Mouse (Mus musculus) heart, embryonic 13.5 days (tissue): ENCODE measurements around the gene Capn10. TPM values are rescaled to one million over a fixed set of nuclear protein-coding genes. Genes with fewer than 3 reads are reported as not detected.

Experiments used
- ATAC-seq: fragments of 200-750 bp; cut with Nextera tagmentation; 2 replicates; pipeline ENCODE4 v1.8.0; 2017; ENCODE audit warnings: moderate TSS enrichment; ENCODE audit not compliant: insufficient number of reproducible peaks, low FRiP score, low TSS enrichment; ENCODE audit errors: extremely low read depth
- H3K27ac ChIP-seq: fragments of 300-500 bp; sonication (generic); replicated peaks from 2 replicates; pipeline ENCODE4 v1.5.1; 2015; ENCODE audit warnings: moderate library complexity, mild to moderate bottlenecking, inconsistent platforms
- H3K27me3 ChIP-seq: fragments of 300-500 bp; sonication (generic); replicated peaks from 2 replicates; pipeline ENCODE4 v1.6.1; 2015; ENCODE audit warnings: mild to moderate bottlenecking, inconsistent platforms
- H3K36me3 ChIP-seq: fragments of 300-500 bp; sonication (generic); 2 replicates; pipeline ENCODE4 v1.6.1; 2015; ENCODE audit warnings: mild to moderate bottlenecking, inconsistent platforms
- H3K4me1 ChIP-seq: fragments of 300-500 bp; sonication (generic); 2 replicates; pipeline ENCODE4 v1.6.1; 2015; ENCODE audit warnings: inconsistent platforms
- H3K4me2 ChIP-seq: fragments of 300-500 bp; sonication (generic); 2 replicates; pipeline ENCODE4 v1.6.1; 2015; ENCODE audit warnings: inconsistent platforms, mild to moderate bottlenecking, moderate library complexity
- H3K4me3 ChIP-seq: fragments of 300-500 bp; sonication (generic); 2 replicates; pipeline ENCODE4 v1.5.1; 2015; ENCODE audit warnings: moderate library complexity, mild to moderate bottlenecking, inconsistent platforms
- H3K9ac ChIP-seq: fragments of 300-500 bp; sonication (generic); 2 replicates; pipeline ENCODE4 v1.6.1; 2015; ENCODE audit warnings: inconsistent platforms, mild to moderate bottlenecking, moderate library complexity
- H3K9me3 ChIP-seq: fragments of 300-500 bp; sonication (generic); 2 replicates; pipeline ENCODE4 v1.6.1; 2016; ENCODE audit warnings: inconsistent platforms
- WGBS: fragments of 180-500 bp; shearing (Covaris S2); methylation state at CpG from one replicate; pipeline ENCODE4 v1.1.7; 2015; ENCODE audit warnings: mixed read lengths; 5-methylcytosine and 5-hydroxymethylcytosine counted together
- polyA plus RNA-seq: library from polyadenylated mRNA; unstranded; fragments of >200 nt; fragmentation: Nextera tagmentation; extraction: Ambion mirVana; gene quantifications from 2 replicates; pipeline ENCODE4 v1.2.1, GENCODE M21; 2015

Gene Capn10
- polyA plus RNA-seq, 1 experiment from 2014 or later, result 14.9 TPM

DNA sequence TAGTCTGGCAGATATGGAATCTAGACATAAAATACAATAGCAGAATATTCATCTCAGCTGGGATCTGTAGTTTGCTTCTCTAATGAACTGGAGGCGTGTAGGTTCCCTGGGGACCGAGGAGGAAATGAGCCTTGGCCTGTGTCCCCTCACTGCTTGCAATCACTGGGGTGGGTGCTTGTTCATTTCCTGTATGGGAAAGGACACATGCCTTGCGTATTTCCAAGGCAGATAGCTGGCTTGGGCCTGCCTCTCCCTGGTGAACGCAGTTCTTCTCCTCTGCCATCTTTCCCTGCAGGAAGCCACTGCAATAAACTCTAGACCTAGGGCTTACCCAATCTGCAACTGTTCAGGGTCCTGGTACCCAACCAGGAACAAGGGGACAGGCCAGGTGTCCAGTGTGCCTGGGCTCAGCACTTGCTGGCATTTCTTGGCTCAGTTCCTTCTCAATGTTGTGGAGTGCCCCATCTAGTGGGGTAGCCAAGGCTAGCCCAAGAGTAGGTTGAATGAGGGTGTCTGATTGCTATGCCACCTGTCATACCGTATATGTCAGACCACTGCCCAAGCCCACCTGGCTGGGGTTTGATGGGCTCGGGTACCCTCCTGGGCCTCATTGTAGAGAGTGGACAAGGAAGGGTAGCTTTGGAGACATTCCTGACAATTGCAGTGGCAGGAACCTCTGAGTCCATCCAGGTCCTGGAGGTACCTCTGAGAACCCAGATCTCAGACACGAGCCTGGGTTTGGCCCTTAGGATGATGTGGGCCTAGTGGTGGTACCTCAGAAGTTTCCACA, 47.1 kb downstream of the Capn10 start:
- no peaks in the 10 kb centered on the region for H3K9me3 ChIP-seq
- H3K4me3 ChIP-seq, result no peak overlapping the region
- no peak for ATAC-seq
- H3K27me3 ChIP-seq, result peaks cover 22% of the 10 kb centered on the region
- H3K27ac ChIP-seq, result peak overlapping the region; percentile 17; the same call in 1 of the 2 replicates
- no peak overlapping the region for H3K9ac ChIP-seq
- H3K4me2 ChIP-seq, result no peak overlapping the region
- 66% methylated on average over 7 of the region's 7 CpGs for WGBS
- no peaks in the 10 kb centered on the region for H3K36me3 ChIP-seq
- H3K4me1 ChIP-seq, result peaks cover 39% of the 10 kb centered on the region

DNA sequence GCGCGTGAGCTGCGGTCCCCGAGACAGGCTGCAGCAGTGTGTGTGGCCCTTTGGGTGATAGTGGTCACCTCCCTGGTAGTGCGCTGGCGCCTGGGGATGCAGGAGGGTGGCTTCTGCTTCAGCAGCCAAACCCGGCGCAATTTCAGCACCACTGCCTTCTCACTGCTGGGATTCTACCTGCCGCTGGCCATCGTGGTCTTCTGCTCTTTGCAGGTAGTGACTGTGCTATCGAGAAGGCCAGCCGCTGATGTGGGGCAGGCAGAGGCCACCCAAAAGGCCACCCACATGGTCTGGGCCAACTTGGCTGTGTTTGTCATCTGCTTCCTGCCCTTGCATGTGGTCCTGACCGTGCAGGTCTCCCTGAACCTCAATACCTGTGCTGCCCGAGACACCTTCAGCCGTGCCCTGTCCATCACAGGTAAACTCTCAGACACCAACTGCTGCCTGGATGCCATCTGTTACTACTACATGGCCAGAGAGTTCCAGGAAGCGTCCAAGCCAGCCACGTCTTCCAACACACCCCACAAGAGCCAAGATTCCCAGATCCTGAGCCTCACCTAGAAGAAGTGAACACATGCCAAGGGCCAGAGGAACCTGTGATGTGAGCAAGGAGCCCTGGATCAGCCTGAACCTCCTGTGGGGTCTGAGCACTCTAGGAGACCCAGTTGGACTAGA, 48.9 kb downstream of the Capn10 start:
- WGBS, result 84% methylated on average over 17 of the region's 17 CpGs
- Histone ChIP-seq H3K27ac (no peak overlapping the region), H3K4me1 (peaks cover 33% of the 10 kb centered on the region), H3K4me2 (no peak overlapping the region), H3K9ac (no peak overlapping the region), H3K4me3 (no peak overlapping the region), H3K36me3 (no peaks in the 10 kb centered on the region), H3K9me3 (no peaks in the 10 kb centered on the region), H3K27me3 (peaks cover 16% of the 10 kb centered on the region; the same call in 1 of the 2 replicates)
- ATAC-seq, result no peak

DNA sequence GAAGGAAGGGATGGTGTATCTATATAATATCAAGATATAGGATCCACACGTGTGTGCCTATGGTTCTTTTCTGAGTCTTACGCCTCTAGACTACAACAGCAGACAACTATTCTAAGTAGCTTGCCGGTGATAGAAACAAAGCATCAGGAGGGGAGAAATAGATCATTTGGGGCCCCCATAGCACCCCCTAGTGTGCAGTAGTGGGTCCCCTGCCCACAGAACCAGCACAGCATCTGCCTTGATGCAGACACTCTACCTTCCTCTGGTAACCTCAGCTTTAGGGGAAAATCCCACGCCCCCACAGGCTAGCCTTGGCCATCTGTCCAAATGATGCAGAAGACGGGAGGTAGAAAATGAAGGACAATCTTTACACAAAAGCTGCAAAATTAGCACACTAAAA, 50.8 kb downstream of the Capn10 start:
- Histone ChIP-seq H3K4me2 (no peak overlapping the region), H3K36me3 (no peaks in the 10 kb centered on the region), H3K9me3 (no peaks in the 10 kb centered on the region), H3K9ac (no peak overlapping the region), H3K4me1 (peaks cover 14% of the 10 kb centered on the region), H3K27ac (no peak overlapping the region), H3K27me3 (peaks cover 13% of the 10 kb centered on the region), H3K4me3 (no peak overlapping the region)
- no peak for ATAC-seq
- 78% methylated on average over 5 of the region's 5 CpGs for WGBS

DNA sequence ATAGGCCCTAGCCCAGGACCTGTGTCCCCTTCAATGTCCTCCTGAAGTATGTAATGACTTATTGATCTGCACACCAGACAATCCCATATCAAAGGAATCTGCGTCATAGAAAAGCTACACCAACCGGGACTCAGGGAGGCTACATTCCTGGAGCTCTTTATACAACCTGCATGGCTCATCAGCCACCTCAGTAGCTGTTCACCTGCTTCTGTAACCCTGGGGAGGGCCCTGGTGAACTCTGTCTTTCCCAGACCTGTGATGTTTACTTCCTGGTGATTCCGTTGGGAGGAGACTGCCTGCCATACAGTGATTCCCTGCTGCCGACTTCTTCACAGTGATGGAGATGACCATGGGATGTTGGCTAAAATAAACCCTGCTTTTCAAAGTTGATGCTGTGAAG, 54.7 kb downstream of the Capn10 start:
- Histone ChIP-seq H3K4me2 (no peak overlapping the region), H3K9me3 (no peaks in the 10 kb centered on the region), H3K36me3 (no peaks in the 10 kb centered on the region), H3K27ac (no peak overlapping the region), H3K4me3 (no peak overlapping the region), H3K27me3 (peaks cover 13% of the 10 kb centered on the region), H3K9ac (no peak overlapping the region), H3K4me1 (no peaks in the 10 kb centered on the region)
- no peak for ATAC-seq
- WGBS, result 68% methylated on average over 4 of the region's 4 CpGs

DNA sequence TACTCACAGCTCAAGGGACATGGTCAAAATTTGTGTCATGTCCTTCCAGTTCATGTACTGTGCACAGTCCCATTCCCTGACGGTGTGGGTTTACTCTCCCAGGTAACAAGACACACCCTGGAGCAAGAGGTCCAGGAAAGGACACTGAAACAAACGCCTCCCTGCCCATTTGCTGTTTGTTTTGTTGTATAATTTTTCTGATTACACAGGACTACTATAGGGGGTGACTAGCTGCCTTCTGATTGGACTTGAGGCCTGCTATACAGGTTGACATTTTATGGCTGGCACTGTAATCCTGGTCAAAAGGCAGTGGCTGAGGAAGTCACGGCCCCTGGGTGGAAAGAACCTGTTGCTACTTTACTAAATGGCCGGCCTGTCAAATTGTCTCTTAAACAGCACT, 55.7 kb downstream of the Capn10 start:
- Histone ChIP-seq H3K9ac (no peak overlapping the region), H3K4me1 (no peaks in the 10 kb centered on the region), H3K4me3 (no peak overlapping the region), H3K4me2 (no peak overlapping the region), H3K36me3 (no peaks in the 10 kb centered on the region), H3K9me3 (no peaks in the 10 kb centered on the region), H3K27ac (no peak overlapping the region), H3K27me3 (peaks cover 13% of the 10 kb centered on the region)
- 54% methylated on average over 4 of the region's 4 CpGs for WGBS
- ATAC-seq, result no peak

DNA sequence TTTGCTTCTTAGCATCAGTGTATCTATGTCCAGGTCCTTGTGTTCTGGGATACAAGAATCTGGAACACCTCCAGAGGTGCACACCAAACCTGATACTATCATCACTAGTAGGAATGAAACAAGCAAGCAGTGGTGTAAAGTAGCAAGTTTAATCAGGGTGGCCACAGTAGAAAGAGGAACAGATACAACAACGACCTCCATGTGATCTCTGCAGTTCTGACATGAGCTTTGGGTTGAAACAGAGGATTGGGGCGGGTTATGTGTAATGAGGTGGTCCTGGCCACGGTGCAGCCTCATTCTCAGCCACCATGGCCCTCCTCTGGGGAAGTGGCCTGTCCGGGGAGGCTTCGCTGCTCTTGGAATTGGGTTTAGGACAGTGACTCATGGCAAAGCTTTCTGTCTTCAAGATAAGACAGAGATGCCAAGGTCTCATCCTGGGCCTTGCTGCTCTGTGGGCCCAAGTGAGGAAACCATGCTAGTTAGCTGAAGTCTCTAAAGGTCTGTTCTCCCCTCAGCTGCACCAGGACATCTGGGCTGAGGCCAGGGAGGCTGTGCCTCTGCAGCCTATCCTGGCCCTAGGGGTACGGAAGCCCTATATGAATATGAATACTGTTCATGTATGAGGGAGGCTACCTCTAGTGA, 58.2 kb downstream of the Capn10 start:
- Histone ChIP-seq H3K27ac (no peak overlapping the region), H3K9ac (no peak overlapping the region), H3K36me3 (no peaks in the 10 kb centered on the region), H3K4me2 (no peak overlapping the region), H3K4me3 (no peak overlapping the region), H3K27me3 (peaks cover 13% of the 10 kb centered on the region), H3K4me1 (no peaks in the 10 kb centered on the region), H3K9me3 (no peaks in the 10 kb centered on the region)
- 73% methylated on average over 6 of the region's 6 CpGs for WGBS
- ATAC-seq, result no peak

DNA sequence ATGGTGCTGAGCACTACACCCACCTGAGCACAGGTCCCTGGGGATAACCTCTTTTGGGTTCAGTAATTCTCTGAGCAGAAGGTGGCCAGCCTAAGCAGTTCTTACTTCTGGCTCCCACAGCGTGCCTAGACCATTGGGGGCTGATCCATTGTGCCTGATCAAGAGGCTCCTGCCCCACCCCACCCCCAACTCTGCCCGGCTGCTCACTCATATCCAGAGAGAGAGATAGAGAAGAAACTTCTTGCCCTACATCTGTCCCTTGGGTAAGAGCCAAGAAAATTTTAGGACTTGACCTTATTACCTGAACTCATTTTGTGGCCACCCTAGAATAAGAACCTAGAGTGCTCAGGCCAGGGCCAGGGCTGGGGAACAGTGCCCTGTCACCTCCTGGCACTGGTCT, 58.7 kb downstream of the Capn10 start:
- no peaks in the 10 kb centered on the region for H3K36me3 ChIP-seq
- no peak overlapping the region for H3K4me3 ChIP-seq
- no peak overlapping the region for H3K27ac ChIP-seq
- H3K27me3 ChIP-seq, result peaks cover 17% of the 10 kb centered on the region
- WGBS, result 67% methylated on average over 2 of the region's 2 CpGs
- no peak overlapping the region for H3K9ac ChIP-seq
- H3K4me2 ChIP-seq, result no peak overlapping the region
- no peaks in the 10 kb centered on the region for H3K9me3 ChIP-seq
- ATAC-seq, result no peak
- no peaks in the 10 kb centered on the region for H3K4me1 ChIP-seq

Other genes with a start within 250 kb of the Capn10 start
- gene Gpc1, start 102.7 kb upstream of the Capn10 start, polyA plus RNA-seq, result 53.1 and 61.5 TPM in 2 replicates
- gene Ankmy1, start 31.5 kb upstream of the Capn10 start, polyA plus RNA-seq, result 0.12 and 0.17 TPM in 2 replicates
- 9.8 and 12.8 TPM in 2 replicates for gene Dusp28, start 27.4 kb upstream of the Capn10 start, polyA plus RNA-seq
- 30.9 and 31.0 TPM in 2 replicates for gene Rnpepl1, start 23.6 kb upstream of the Capn10 start, polyA plus RNA-seq
- gene Gpr35, start 16.5 kb downstream of the Capn10 start, polyA plus RNA-seq, result 0.14 and 0.48 TPM in 2 replicates
- gene Aqp12, start 72.0 kb downstream of the Capn10 start, polyA plus RNA-seq, result not detected in 2 replicates
- gene Kif1a, start 167.6 kb downstream of the Capn10 start, polyA plus RNA-seq, result 9.7 and 10.8 TPM in 2 replicates
- gene Agxt, start 200.9 kb downstream of the Capn10 start, polyA plus RNA-seq, result 0.27 TPM in 1 of 2 replicates, not detected in the other
- gene 2310007B03Rik, start 226.6 kb downstream of the Capn10 start, polyA plus RNA-seq, result 0.12 and 0.24 TPM in 2 replicates
- gene Crocc2, start 234.3 kb downstream of the Capn10 start, polyA plus RNA-seq, result 0.17 and 0.31 TPM in 2 replicates